10 mouse cellular contexts compared by ENCODE assay signal in the genomic region with DNA sequence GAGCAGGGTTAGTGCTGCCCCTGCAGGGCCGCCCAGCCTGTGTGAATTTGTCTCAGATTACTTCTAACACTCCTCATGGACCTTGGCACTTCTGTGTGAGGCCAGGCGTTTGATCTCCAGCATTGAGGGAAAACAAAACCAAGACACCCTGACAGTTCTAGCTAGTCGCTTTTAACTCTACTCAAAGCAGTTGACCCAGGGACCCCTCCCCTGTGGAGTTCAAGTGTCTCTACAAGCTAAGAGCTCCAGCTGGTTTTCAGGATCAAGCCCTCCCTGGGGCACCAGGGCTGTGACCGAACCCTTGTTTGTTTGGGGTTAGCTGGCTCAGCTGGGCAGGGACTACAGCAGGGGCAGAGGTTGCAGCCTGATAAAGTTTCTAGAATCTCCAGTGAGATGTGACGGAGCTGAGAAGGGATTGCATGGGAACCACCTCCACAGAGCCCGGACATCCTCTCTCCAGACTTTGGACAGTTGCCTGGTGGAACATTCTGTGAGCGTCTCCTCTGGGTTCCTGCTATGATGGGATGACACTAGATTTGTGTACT. TPM values are rescaled to one million over a fixed set of nuclear protein-coding genes. Genes with fewer than 3 reads are reported as not detected.
DNase-seq lines count a peak whose midpoint lies in the region; ATAC-seq lines count a peak whose summit lies in the region.
"Had no signal": no experiment of that assay in that cellular context is flagged by ENCODE, and none has a peak within 500 bp of the region (broad histone marks: within the 10 kb centered on the region; RNA-seq: fewer than 3 reads in every experiment).

No protein-coding gene starts in this region.

- peaks cover 14% of the 10 kb centered on the region; the same call in 1 of the 2 replicates for H3K36me3 ChIP-seq in liver, embryonic 13.5 days
- H3K36me3 ChIP-seq in liver, embryonic 12.5 days, result no peaks in the 10 kb centered on the region
- H3K36me3 ChIP-seq: hindbrain, embryonic 15.5 days had no signal

- peak; percentile 48 for DNase-seq in adrenal gland, postnatal 10 days
- DNase-seq in adrenal gland, adult 18-20 months (ENCODE audit: low spot score in 2 of 2), result no peak
- DNase-seq in liver, embryonic 13.5 days, result no peak
- peak; percentile 53 for DNase-seq in kidney, adult 9 months
- peak; percentile 43 for DNase-seq in mesoderm, embryonic 11.5 days (ENCODE audit: low read depth, low spot score)
- DNase-seq in cerebellum, adult 11 months, result no peak
- DNase-seq: right cerebral cortex, postnatal 14 days had no signal

- no peak overlapping the region; the same call in 1 of the 2 replicates for H3K9ac ChIP-seq in liver, embryonic 13.5 days
- no peak overlapping the region for H3K9ac ChIP-seq in liver, embryonic 12.5 days
- H3K9ac ChIP-seq: hindbrain, embryonic 15.5 days had no signal

- H3K9me3 ChIP-seq in liver, embryonic 13.5 days (replicated peaks), result no peaks in the 10 kb centered on the region
- no peaks in the 10 kb centered on the region for H3K9me3 ChIP-seq in liver, embryonic 12.5 days (replicated peaks)
- H3K9me3 ChIP-seq: hindbrain, embryonic 15.5 days had no signal

- peaks cover 4% of the 10 kb centered on the region; the same call in 1 of the 2 replicates for H3K27me3 ChIP-seq in liver, embryonic 13.5 days
- H3K27me3 ChIP-seq in liver, embryonic 12.5 days (replicated peaks), result peaks cover 9% of the 10 kb centered on the region; the same call in 1 of the 2 replicates
- H3K27me3 ChIP-seq: hindbrain, embryonic 15.5 days had no signal

- WGBS in liver, embryonic 13.5 days (ENCODE audit: insufficient replicate concordance), result 68% methylated on average over 7 of the region's 7 CpGs
- WGBS in liver, embryonic 12.5 days (ENCODE audit: insufficient replicate concordance), result 65% methylated on average over 7 of the region's 7 CpGs

- H3K4me3 ChIP-seq in liver, embryonic 13.5 days (replicated peaks), result no peak overlapping the region
- no peak overlapping the region for H3K4me3 ChIP-seq in liver, embryonic 12.5 days
- H3K4me3 ChIP-seq: hindbrain, embryonic 15.5 days had no signal

- 0 out of 2 replicates have a peak overlapping the region, but pooled peaks have one; percentile 29 for H3K27ac ChIP-seq in liver, embryonic 13.5 days
- no peak overlapping the region for H3K27ac ChIP-seq in liver, embryonic 12.5 days
- H3K27ac ChIP-seq: hindbrain, embryonic 15.5 days had no signal

- no peak overlapping the region for H3K4me2 ChIP-seq in liver, embryonic 13.5 days
- no peak overlapping the region for H3K4me2 ChIP-seq in liver, embryonic 12.5 days
- H3K4me2 ChIP-seq: hindbrain, embryonic 15.5 days had no signal

- no peak for ATAC-seq in liver, embryonic 13.5 days (ENCODE audit: low read depth)
- no peak for ATAC-seq in liver, embryonic 12.5 days
- ATAC-seq in monocyte, adult 5-6 weeks (replicated peaks; ENCODE audit: insufficient number of reproducible peaks, low FRiP score, low TSS enrichment, poor library complexity, severe bottlenecking), result no peak

- H3K4me1 ChIP-seq in liver, embryonic 13.5 days (replicated peaks), result peaks cover 52% of the 10 kb centered on the region
- H3K4me1 ChIP-seq in liver, embryonic 12.5 days, result peaks cover 32% of the 10 kb centered on the region

RNA-seq across cellular contexts. Expression of a gene that starts 49.6 kb away (rescaled TPM):
- total RNA-seq in adrenal gland, postnatal 10 days (2021), result 10 to 100 TPM; 21.9 to 30.5 TPM
- total RNA-seq in adrenal gland, adult 18-20 months (2021), result 10 to 100 TPM; 17.1 to 25.0 TPM
- 45.5 and 46.5 TPM in 2 replicates for polyA plus RNA-seq in liver, embryonic 13.5 days (2015; fragmentation: Nextera tagmentation; extraction: Ambion mirVana)
- 37.6 and 40.0 TPM in 2 replicates for polyA plus RNA-seq in liver, embryonic 12.5 days (2016; fragmentation: Nextera tagmentation; extraction: Ambion mirVana)
- total RNA-seq in monocyte, adult 5-6 weeks (2017), result 32.9 to 52.6 TPM (median 51.6 TPM) in 3 replicates

Comparison
In these comparisons a context has a peak if more than half of its experiments do, and no peak if none do; other contexts are left out.
1. DNase-seq: peak in adrenal gland, postnatal 10 days (single experiment), kidney, adult 9 months (single experiment) and mesoderm, embryonic 11.5 days (single experiment); none in adrenal gland, adult 18-20 months (0 of 2), liver, embryonic 13.5 days (single experiment) and cerebellum, adult 11 months (single experiment).